Mouse (Mus musculus) frontal cortex, adult 2 months (tissue): ENCODE results near the gene Slc35c2. TPM values are rescaled to one million over a fixed set of nuclear protein-coding genes. Genes with fewer than 3 reads are reported as not detected.
A peak's percentile ranks its signal among the peaks of the same experiment; 100 is the strongest.

ENCODE experiments used
- DNase-seq, 2 experiments: peaks; one replicate each; pipeline ENCODE4 v3.0.0; 2022; ENCODE audit warnings: low spot score in 1 of 2; ENCODE audit errors: extremely low spot score in 1 of 2
- polyA plus RNA-seq: library from polyadenylated mRNA; depleted of rRNA; stranded (reverse); fragments of >200 nt; gene quantifications from 2 replicates; pipeline ENCODE4 v1.2.3, GENCODE M21; 2012; rRNA removed

The Slc35c2 gene
- polyA plus RNA-seq, 1 experiment, result 62.5 TPM

DNA sequence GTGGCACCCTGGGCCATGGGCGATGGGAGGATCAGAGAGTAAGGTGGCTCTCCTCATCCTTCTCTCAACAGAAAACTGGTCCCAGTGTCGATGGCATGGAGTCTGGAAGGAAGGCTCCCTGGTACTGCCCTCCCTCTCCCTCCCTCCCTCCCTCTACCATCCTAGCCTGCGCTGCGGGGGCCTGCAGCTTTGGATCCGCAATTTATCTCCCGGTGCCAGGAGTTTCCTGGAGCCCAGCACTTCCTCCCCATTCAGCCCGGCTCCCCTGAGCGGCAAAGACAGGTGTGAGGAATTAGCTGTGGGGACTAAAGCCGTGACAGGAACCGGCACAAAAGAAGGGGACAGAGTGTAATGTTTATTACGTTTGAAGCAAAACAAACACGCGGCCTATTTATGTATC is 45.1 kb downstream of the Slc35c2 start:
- DNase-seq, result no peak

DNA sequence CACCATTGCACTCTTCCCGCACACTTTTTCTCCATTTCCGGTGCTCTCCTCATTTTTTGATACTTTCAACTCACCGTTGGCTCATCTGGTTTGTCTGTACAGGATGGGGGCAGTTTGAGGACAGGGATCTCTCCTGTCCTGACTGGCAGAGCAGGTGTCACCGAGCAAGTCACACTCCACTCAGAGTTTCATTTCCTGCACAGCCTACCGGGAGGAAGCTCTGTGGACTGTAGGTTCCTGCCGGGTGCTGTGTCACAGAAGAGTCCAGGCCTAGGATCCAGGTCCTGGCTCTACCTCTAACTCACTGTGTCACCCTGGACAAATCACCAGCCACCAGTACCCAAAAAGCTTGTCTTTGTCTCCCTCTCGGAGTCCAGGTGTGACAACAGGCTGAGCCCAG is 45.9 kb downstream of the Slc35c2 start:
- DNase-seq, result no peak

DNA sequence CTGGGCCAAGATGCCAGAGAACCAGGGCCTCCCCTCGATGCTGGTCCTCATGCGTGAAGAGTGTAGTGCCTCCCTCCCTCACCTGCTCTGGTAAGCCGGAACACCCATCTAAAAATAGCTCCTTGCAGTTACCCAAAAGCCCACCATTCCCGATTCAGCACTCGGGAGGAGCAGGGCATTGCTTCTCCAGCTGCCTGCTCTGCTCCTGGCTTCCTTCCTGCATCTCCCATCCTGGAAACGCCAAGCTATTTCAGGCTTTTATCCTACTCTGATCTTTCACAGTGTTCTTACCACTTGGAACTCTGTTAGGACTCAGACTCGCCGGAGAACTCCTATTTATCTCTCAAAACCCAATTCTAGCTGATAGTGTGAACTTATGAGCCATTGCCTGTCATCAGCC is 47.3 kb downstream of the Slc35c2 start:
- peak in 1 of 2 experiments; percentile 54 for DNase-seq

DNA sequence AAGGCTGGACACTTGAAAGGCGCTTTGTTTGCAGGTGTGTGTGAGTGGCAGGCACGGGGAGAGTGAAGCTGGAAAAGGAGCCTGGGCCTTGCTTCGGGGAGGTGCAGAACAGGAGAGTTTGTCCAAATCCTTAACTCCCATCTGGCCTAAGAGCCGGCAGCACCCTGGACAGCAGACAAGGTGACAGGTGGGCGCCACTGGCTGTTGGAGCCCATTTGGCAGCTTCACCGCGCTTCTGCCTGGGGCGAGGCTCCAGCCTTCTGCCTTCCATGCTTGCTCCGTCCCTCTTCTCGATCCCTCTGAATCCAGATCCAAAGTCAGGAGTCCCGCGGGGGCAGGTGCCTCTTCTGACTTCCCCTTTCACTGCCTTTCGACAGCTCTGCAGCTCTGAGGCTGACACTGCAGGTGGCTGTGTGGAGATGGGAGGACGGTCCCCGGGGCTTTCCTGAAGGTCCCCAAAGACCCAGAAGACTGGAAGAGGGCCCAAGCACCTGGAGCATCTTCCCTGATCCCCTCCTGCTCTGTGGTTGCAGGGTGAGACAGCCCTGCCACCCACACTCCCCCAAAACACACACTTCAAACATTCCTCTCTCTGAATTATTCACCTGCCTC is 48.0 kb downstream of the Slc35c2 start:
- DNase-seq, result no peak

DNA sequence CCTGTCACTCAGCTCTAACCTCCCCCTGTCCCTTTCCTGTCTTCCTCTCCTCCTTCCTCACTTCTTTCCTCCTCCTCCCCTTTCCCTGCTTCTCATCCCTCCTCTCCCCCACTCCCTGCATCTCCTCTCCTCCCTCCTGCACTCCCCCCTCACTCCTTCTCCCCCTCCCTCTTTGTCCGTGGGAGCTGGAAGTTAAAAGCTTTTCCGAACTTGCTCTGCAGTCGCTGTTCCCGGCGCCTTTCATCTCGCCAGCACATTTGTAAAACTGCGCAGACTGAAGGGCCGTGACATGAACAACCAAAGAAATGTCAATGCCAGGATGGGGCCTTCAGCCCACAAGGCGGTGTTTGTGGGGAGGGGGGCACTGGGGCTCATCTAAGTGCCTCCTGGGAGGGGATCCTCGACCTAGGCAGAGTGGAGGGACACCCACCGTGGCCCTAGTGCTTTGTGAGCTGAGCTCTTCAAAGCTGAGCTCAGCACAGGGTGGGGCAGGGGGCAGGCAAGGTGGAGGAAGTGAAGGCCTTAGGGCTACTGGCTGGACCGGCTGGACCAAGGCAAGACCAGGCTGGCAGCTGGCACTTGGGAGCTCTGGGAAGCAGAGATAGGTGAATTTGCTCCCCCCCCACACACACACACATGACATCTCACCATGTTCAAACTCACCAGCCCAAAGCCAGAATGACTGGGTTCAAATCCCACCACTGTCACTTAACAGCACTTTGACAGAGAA is 49.1 kb downstream of the Slc35c2 start:
- DNase-seq, result no peak

DNA sequence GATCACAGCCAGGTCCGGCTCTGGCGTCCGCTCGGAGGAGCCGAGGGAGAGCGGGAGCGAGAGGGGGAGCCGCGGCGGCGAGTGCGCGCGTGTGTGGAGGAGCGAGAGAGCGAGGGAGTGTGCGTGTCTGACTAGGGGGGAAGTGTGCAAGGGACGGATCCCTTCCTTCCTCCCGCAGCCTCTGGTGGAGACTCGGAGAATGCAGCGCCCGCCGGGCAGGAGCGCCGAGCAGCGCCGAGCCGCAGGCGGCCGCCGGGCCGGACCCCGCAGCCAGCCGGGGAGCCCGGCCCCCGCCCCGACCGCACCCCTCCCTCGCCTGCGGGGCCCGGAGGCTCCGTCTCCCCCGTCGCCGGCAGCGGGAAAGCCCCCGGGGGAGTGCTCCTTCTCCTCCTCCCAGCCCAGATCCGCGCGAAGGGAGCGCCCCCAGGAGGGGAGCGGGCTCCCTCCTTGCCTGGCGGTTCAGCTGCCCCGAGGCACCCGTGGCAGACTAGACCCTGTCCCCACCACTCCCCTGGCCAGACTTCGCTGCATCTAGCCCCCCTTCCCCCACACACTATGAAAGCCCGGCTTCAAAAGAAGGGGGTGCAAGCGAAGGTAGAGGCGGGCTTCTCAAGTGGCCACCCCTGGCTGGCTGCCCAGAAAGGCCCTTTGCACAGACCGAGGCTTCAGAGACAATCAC is 52.9 kb downstream of the Slc35c2 start, which contains the start of gene Cdh22:
TSS of gene Cdh22 (minus strand) at position 241 of the 679 bp plus-strand sequence.
- DNase-seq, result peak; percentile 46 to 72

DNA sequence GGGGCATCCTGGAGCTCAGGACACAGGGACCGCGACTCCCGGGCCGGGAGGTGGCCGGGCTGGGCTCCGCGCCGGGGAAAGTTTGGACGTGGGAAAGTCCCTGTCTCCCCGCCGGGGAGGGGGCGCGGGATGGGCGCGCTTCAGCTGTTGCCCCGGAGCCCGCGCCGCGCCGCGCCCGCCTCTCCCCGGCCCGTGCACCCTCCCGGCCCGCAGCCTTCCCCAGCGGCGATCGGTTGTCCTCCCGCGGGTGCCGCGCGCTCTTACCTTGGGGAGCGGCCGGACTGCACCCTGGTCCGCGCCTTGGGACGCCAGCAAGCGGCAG is 53.4 kb downstream of the Slc35c2 start:
- no peak for DNase-seq

DNA sequence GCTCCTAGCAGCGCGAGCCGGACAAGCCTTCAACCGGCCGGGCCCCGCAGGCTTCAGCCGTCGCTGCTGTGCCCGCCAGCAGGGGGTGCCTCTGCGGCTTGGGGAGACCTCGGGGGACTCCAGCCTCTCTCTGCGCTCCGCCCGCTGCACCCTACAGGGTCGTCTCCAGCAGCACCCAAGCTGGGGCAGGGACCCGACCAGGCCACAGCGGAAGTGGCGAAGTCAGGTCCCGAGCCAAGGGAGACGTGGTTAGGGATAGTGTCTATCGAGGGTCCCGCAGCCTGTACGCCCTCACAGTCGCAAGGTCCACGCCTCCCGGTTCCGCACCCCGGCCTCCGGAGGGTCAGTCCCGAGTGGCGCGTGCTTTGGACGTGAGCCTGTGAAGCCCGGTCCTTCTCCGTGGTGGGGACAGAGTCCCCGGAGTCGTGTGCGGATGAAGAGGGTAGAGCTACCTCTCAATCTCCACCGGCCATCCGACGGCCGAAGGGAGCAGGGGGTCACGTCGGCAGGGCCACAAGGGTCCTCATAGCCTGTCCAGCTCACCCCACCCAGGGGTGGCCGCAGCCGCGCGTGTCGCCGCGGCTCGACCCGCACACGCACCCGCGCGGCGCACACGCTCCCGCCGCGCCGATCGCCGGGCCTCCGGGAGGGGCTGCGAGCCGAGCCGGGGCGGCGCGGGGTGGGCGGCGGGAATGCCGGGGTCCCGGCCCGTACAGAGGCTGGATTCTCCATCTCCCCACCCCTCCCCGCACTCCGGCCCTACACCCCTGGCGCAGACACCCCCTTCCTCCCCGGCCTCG is 54.0 kb downstream of the Slc35c2 start:
- peak in 1 of 2 experiments; percentile 68 for DNase-seq

DNA sequence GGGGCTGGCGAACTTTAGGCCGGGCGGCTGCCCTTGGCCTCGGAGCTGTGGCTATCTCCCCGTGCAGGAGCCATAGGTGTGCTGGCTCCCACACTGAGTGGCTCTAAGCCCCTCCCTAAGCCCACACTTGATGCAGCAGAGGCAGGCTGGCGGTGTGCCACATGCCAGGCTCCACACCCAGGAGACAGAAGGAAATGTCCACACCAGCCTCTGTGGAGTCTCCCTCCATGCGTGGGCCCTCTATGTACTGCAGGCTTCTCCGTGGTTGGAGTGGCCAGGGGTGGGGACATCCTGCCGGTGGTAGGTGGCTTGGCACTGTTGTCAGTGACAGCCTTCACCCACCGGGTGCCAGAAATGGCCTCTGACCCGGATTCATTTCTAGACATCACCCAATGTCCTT is 58.6 kb downstream of the Slc35c2 start:
- DNase-seq, result no peak

Other genes with a start within 250 kb of the Slc35c2 start
- 1.5 and 1.8 TPM in 2 replicates for gene Cd40, start 232.2 kb downstream of the Slc35c2 start, polyA plus RNA-seq
- gene 1700025C18Rik, start 197.1 kb downstream of the Slc35c2 start, polyA plus RNA-seq, result not detected in 2 replicates
- 33.3 and 38.6 TPM in 2 replicates for gene Cdh22, start 53.0 kb downstream of the Slc35c2 start, polyA plus RNA-seq
- gene Elmo2, start 38.6 kb upstream of the Slc35c2 start, polyA plus RNA-seq, result 185 TPM in 2 replicates
- 0.46 and 0.59 TPM in 2 replicates for gene Zfp663, start 80.9 kb upstream of the Slc35c2 start, polyA plus RNA-seq
- 9.7 and 10.1 TPM in 2 replicates for gene Zfp334, start 100.4 kb upstream of the Slc35c2 start, polyA plus RNA-seq
- gene Ocstamp, start 112.5 kb upstream of the Slc35c2 start, polyA plus RNA-seq, result 0.02 TPM in 2 replicates
- 30.1 and 33.8 TPM in 2 replicates for gene Slc13a3, start 185.4 kb upstream of the Slc35c2 start, polyA plus RNA-seq
- 24.6 and 27.4 TPM in 2 replicates for gene Trp53rka, start 205.5 kb upstream of the Slc35c2 start, polyA plus RNA-seq
- gene Slc2a10, start 215.9 kb upstream of the Slc35c2 start, polyA plus RNA-seq, result 1.4 and 2.0 TPM in 2 replicates